Mouse (Mus musculus) granulocyte monocyte progenitor cell, adult 5-6 weeks (primary cell): Measurements from ENCODE around the gene Nos3. TPM values are rescaled to one million over a fixed set of nuclear protein-coding genes. Genes with fewer than 3 reads are reported as not detected.

Experiments
- ATAC-seq: replicated peaks from 2 replicates; pipeline ENCODE4 v1.8.0; 2016; ENCODE audit warnings: mild to moderate bottlenecking, moderate TSS enrichment, inconsistent platforms; ENCODE audit not compliant: poor library complexity, severe bottlenecking
- total RNA-seq, 2 experiments: library from RNA; stranded (forward) in 1 of 2; stranded (reverse) in 1 of 2; fragments of 200-712, 200-1000 nt in 1 of 2; fragments of >200 nt in 1 of 2; fragmentation: Nextera tagmentation in 1 of 2; gene quantifications; 2 replicates each; pipeline ENCODE4 v1.2.3; 2014 to 2017

The Nos3 gene
- total RNA-seq (2014; fragmentation: Nextera tagmentation) (0.56 TPM in 1 of 2 replicates, not detected in the other), total RNA-seq (2017) (not detected in 2 replicates)

DNA sequence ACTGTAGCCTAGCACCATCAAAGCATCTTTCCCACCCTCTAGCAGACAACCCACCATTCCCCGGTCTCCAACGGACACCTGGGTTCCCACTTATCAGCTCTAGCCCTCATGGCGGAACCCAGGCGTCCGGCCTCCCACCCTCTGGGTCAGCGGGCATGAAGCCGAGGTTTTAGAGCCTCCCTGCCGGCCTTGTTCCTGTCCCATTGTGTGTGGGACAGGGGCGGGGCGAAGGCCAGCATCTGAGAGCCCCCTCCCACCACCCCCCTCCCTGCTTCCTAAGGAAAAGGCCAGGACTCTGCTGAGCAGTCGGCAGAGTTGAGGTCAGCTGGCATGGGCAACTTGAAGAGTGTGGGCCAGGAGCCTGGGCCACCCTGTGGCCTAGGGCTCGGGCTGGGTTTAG lies at the start of gene Nos3:
Gene Nos3 (plus strand): TSS at position 303 of the 400 bp plus-strand sequence.
- ATAC-seq: no peak

- ATAC-seq: peak; percentile 81
Measured at GRCm38 (mm10) chr5:24319776-24320466, 44.7 kb upstream of the Nos3 start.

DNA sequence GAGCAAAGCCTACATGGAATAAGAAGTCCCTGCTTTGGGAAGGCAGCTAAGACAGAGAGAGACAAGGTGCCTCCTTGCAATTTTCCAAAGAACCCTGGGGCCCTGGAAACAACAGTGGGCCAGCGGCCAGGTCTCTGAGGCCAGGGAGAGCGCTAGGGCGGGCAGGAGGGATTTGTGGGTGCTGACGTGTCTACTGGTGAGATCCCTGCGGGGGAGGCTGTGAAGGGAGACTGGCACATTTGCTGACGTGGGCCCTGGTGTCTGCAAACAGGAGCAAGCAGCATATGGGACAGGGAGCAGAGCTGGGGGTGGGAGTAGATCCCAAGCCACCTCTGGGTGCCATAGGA lies 44.2 kb upstream of the Nos3 start:
- ATAC-seq: peak; percentile 51

DNA sequence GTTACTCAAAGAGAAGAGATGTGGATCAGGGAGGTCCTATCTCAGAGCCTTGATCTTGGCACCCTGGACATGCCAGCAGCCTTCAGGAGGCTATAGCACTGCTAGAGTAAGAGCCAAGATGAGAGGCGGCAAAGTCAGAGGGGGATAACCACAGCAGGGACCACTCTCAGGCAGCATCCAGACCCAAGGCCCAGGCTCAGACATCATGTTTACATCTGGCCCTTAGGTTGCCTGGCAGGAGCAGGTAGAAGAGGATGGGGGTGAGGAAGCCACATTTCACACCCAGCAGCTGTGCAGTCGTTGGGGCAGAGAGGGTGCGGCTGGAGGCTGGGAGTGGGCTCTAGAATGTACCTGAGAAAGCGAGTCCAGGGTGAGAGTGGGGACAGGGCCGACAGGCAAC lies 43.7 kb upstream of the Nos3 start:
- ATAC-seq: no peak

GRCm38 (mm10) chr5:24321711-24322682 lies 42.6 kb upstream of the Nos3 start:
- ATAC-seq: no peak

- no peak for ATAC-seq
Measured at GRCm38 (mm10) chr5:24325251-24325650, 39.4 kb upstream of the Nos3 start.

DNA sequence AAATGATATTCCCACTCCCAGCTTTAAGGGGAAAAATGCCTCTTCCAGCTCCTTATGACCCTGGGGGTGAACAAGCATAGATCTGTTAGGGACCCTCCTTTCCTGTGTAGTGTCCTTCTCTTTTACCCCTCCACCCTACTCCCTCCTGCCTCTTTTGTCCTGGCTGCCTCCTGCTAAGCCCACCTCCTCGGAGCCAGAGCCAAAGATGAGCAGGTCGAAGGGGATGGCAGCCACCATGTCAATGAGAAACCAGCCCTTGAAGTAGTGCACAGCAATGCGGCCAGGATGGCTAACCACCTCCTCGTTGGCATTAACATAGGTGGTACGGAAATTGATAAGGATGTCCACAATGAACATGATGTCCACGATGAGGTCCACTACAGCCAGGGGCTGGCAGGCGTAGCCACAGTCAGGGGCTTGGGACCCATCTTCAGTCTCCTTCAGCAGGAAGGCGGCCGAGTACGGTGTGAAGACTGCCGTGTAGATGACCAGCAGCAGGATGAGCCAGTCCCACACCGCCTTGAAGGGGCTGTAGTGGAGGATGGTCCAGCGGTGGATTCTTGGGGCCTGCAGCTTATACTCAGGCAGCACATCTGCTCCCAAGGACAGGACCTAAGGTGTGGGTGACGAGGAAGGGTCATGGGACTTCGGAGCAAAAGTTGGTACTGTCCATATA lies 38.3 kb upstream of the Nos3 start:
- ATAC-seq: 0 out of 2 replicates have a peak, but pooled peaks have one; percentile 0

DNA sequence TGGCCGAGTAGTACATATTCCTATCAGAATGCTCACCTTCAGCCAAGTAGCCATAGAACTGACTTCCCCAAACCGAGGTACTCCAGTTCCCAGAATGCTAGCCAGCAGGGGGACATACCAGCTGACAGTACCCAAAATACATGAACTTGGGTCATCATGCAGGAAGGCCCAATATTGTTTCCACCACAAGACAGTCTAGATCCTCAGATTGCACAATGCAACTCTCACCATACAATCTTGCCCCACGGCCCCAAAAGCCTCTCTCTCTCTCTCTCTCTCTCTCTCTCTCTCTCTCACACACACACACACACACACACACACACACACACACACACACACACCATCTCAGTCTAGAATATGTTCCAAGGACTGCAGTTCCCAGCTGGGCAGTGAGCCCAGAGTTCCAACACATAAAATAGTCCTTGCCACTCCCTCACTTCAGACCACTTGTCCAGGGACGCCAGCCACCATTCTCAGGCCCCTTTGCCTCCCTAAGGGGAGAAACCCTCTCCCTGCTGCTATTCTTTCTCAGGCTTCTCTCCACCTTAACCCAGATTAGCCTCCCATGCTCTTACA lies 37.7 kb upstream of the Nos3 start:
- peak; percentile 64 for ATAC-seq

- no peak for ATAC-seq
Measured at GRCm38 (mm10) chr5:24328813-24329211, 35.8 kb upstream of the Nos3 start.

DNA sequence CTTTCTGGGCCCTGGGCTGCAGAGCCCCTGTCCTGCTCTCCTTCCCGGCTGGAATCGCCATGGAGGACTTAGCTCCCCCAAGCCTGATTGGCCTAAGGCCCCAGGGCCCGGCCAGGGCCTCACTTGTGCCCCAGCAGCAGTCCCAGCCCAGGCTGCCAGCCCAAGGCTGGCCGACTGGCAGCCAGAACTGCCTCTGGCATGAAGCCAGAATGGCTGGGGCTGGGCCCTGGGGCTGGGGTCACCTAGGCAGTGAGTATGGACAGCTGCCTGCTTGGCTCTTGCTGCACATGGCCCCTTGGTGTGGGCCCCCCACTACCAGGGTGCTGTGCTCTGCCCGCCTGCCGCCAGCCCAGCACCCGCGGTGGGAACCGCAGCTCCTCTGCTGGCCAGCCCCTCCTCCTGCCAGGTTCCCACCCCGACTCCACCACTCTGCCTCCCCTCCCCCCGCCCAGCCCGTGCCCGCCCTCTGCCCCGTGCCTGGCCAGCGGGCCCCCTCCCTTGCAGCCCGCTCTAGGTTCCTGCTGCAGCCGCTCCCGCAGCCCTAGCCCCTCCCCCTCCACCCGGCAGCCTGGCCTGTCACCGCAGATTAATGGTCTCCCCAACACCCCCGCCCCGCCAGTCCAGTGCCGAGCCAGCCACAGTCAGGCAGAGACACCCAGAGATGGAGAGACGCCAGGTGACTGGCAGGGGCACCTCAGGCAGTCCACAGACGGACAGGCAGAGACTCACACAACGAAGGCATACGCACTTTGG lies 35.2 kb upstream of the Nos3 start:
- peak; percentile 65 for ATAC-seq

DNA sequence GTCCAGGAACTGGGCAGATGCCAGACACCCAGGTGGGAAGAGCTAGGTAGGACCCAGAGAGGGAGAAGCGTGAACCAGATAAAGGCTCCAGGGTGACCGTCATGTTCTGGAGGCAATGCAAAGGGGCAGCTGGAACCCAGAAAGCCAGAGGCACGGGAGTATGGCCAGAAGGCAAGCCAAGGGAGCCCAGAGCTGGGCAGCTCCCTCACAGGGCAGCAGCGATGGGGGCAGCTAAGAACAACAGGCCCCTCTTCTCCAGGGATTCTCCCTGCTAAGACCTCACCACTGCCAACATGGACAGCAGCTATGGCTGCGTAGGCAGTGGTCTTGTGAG lies 34.7 kb upstream of the Nos3 start:
- ATAC-seq: no peak

DNA sequence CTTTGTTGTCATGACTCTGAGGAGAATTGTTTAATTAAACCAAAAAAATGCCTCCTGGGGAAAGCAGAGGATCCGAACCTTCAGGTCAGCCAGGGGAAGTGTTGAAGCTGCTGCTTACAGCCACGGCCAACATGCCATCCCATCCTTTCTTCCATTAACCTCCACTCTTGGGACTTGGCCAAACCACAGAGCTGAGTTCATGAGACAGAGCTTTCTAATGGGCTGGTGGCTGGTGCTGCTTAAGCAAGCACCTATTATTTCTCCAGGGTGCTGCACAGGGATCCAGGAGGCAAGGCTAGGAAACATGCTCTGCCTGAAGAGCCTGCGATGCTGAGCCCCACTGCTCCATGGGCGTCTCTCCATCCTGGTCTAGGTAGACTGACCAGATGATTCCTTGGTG lies 32.2 kb upstream of the Nos3 start:
- no peak for ATAC-seq

GRCm38 (mm10) chr5:24334749-24335148 lies 29.9 kb upstream of the Nos3 start:
- ATAC-seq: no peak

- ATAC-seq: peak; percentile 65
Measured at GRCm38 (mm10) chr5:24335888-24336511, 28.6 kb upstream of the Nos3 start.

GRCm38 (mm10) chr5:24337366-24337765 lies 27.2 kb upstream of the Nos3 start:
- no peak; the same call in 1 of the 2 replicates for ATAC-seq

- ATAC-seq: peak; percentile 21
Measured at GRCm38 (mm10) chr5:24337821-24338220, 26.8 kb upstream of the Nos3 start.

DNA sequence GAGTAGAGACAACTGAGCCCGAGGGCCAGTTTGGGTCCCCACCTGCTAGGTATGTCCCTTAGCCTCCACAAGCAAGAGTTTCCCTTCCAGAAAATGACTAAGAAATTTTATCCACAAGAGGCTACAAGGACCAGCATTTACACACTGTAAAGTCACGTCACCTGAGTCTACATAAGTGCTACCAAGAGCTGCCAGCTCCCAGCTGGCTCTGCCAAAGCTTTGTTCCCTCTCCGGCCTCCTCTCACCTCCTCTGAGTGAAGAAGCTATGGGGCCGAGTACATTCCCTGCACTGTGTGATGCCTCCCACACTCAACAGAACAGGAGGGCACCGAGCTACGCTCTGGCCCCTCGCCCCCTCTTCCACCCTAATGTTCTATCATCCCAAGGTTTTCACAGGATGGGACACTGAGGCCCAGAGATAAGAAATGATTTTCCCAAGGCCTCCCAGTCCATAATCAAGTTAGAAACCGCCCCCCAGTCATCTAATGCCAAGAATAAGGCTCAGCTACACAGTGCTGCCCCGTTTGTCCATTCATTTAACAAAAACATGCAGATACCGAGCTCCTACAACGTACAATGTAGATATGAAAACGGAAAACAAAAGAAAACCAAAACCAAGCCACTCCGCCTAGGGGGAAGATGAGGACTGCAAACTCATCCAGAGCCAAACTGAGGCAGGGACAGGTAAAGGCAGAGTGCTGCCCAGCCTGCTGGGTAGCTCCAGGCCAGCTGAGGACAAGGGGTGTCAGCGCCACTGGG lies 22.2 kb upstream of the Nos3 start:
- no peak for ATAC-seq

DNA sequence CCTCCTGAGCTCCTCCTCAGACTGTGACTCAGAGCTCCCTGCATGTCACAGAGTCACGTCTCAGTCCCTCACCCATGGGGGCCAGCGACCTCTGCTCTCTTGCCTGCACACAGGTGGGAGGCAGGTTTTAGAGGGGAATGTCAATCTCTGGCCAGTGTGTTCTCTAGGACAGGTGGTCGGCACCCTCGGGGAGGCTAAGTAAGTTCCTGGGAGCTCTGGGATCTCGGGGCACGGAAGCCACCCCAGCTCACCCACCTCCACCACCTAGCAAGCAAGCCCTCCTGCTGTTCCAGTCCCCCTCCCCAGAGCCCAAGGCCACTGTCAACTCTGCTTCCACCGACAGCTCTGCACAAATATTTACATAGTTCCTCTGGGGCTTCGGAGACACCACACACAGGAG lies 21.6 kb upstream of the Nos3 start:
- no peak for ATAC-seq

GRCm38 (mm10) chr5:24343379-24343778 lies 21.2 kb upstream of the Nos3 start:
- no peak for ATAC-seq
